Mouse (Mus musculus): Measurements from ENCODE around the gene Rab36.

DNA sequence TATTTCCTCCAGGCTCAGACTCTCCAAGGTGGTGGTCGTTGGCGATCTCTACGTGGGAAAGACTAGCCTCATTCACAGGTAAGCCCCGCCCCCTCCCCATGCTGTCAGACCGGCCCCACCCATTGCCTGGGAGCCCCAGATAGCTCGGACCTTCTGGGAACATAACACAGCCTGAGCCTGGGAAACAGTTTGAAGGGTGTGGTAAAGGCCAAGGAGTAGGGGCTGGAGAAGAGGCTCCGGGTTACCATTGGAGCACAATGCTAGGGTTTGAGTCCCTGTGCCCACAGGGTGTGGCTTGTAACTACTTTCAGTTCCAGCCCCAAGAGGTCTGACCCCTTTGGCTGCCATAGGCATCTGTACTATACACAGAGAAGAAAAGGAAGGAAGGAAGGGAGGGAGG is 7.6 kb downstream of the Rab36 start:
- TF ChIP-seq CTCF (IDR thresholded peaks at IDR 0.05; ENCODE audit: low read depth, low read length): no peak
- no peak for TF ChIP-seq POLR2A (IDR thresholded peaks at IDR 0.05; ENCODE audit: borderline replicate concordance, low read depth, low read length)

All from bone marrow macrophage, adult 2 months (primary cell).